Mouse (Mus musculus) intestine, postnatal 0 days (tissue): Measurements from ENCODE around the gene Glce. TPM values are rescaled to one million over a fixed set of nuclear protein-coding genes. Genes with fewer than 3 reads are reported as not detected.

Experiments
- ATAC-seq: fragments of 200-750 bp; cut with Nextera tagmentation; 2 replicates; pipeline ENCODE4 v1.8.0; 2017; ENCODE audit warnings: mild to moderate bottlenecking, moderate TSS enrichment, moderate library complexity
- H3K27ac ChIP-seq: fragments of 300-500 bp; sonication (generic); 2 replicates; pipeline ENCODE4 v1.5.1; 2014; ENCODE audit warnings: mild to moderate bottlenecking, low read depth, low read length, moderate library complexity
- H3K27me3 ChIP-seq: fragments of 300-500 bp; sonication (generic); replicated peaks from 2 replicates; pipeline ENCODE4 v1.6.1; 2014; ENCODE audit warnings: low read length, mixed read lengths; ENCODE audit not compliant: control insufficient read depth, insufficient read depth
- H3K36me3 ChIP-seq: fragments of 300-500 bp; sonication (generic); 2 replicates; pipeline ENCODE4 v1.6.1; 2014; ENCODE audit warnings: mild to moderate bottlenecking, moderate library complexity; ENCODE audit not compliant: control insufficient read depth, insufficient read depth
- H3K4me1 ChIP-seq: fragments of 300-500 bp; sonication (generic); replicated peaks from 2 replicates; pipeline ENCODE4 v1.6.1; 2014; ENCODE audit warnings: antibody characterized with exemption, low read length, mixed read lengths; ENCODE audit not compliant: control insufficient read depth, insufficient read depth
- H3K4me2 ChIP-seq: fragments of 300-500 bp; sonication (generic); replicated peaks from 2 replicates; pipeline ENCODE4 v1.6.1; 2014; ENCODE audit warnings: low read depth, mild to moderate bottlenecking, moderate library complexity
- H3K4me3 ChIP-seq: fragments of 300-500 bp; sonication (generic); 2 replicates; pipeline ENCODE4 v1.5.1; 2014; ENCODE audit warnings: low read depth, low read length
- H3K9ac ChIP-seq: fragments of 300-500 bp; sonication (generic); 2 replicates; pipeline ENCODE4 v1.6.1; 2014; ENCODE audit warnings: mild to moderate bottlenecking, low read depth, low read length
- H3K9me3 ChIP-seq: fragments of 300-500 bp; sonication (generic); 2 replicates; pipeline ENCODE4 v1.6.1; 2016; ENCODE audit warnings: mixed run types; ENCODE audit not compliant: control insufficient read depth
- CTCF ChIP-seq: sonication (generic); IDR thresholded peaks from 2 replicates; pipeline ENCODE4 v1.5.1; 2016; ENCODE audit warnings: low read depth, mild to moderate bottlenecking, control low read depth, antibody characterized with exemption, moderate library complexity
- WGBS: fragments of 180-500 bp; shearing (Covaris S2); extraction: QIAGEN DNeasy Blood & Tissue Kit; methylation state at CpG from one replicate; pipeline ENCODE4 v1.1.7; 2014; 5-methylcytosine and 5-hydroxymethylcytosine counted together
- polyA plus RNA-seq: library from polyadenylated mRNA; unstranded; fragments of >200 nt; fragmentation: Nextera tagmentation; extraction: Ambion mirVana; gene quantifications from 2 replicates; pipeline ENCODE4 v1.2.1, GENCODE M21; 2015

Gene Glce
- polyA plus RNA-seq, 1 experiment from 2014 or later = 8.1 TPM

- no peaks in the 10 kb centered on the region for H3K9me3 ChIP-seq
- H3K9ac ChIP-seq = no peak overlapping the region
- no peak overlapping the region for H3K4me3 ChIP-seq
- no peak for TF ChIP-seq CTCF
- H3K27me3 ChIP-seq = no peaks in the 10 kb centered on the region
- H3K4me2 ChIP-seq = no peak overlapping the region
- H3K27ac ChIP-seq = no peak overlapping the region
- no peaks in the 10 kb centered on the region for H3K4me1 ChIP-seq
- ATAC-seq = no peak
- no peaks in the 10 kb centered on the region for H3K36me3 ChIP-seq
- WGBS = 95% methylated on average over 2 of the region's 2 CpGs
Measured at GRCm38 (mm10) chr9:62152506-62152905, 30.1 kb upstream of the Glce start.

- Histone ChIP-seq H3K27me3 (no peaks in the 10 kb centered on the region), H3K27ac (no peak overlapping the region), H3K4me2 (no peak overlapping the region), H3K9me3 (no peaks in the 10 kb centered on the region), H3K9ac (no peak overlapping the region), H3K4me1 (no peaks in the 10 kb centered on the region), H3K36me3 (no peaks in the 10 kb centered on the region), H3K4me3 (no peak overlapping the region)
- no peak for ATAC-seq
- WGBS = 80% methylated on average over 2 of the region's 2 CpGs
- TF ChIP-seq CTCF = no peak
Measured at GRCm38 (mm10) chr9:62145198-62145597, 22.7 kb upstream of the Glce start.

- Histone ChIP-seq H3K4me2 (peak overlapping the region; percentile 1), H3K9me3 (no peaks in the 10 kb centered on the region), H3K4me3 (no peak overlapping the region), H3K27ac (no peak overlapping the region), H3K36me3 (no peaks in the 10 kb centered on the region), H3K9ac (no peak overlapping the region), H3K27me3 (no peaks in the 10 kb centered on the region), H3K4me1 (no peaks in the 10 kb centered on the region)
- WGBS = 29% methylated on average over 7 of the region's 7 CpGs
- ATAC-seq = peak; percentile 83
- no peak for TF ChIP-seq CTCF
Measured at GRCm38 (mm10) chr9:62143428-62143827, 21.0 kb upstream of the Glce start.

- H3K4me3 ChIP-seq = no peak overlapping the region
- no peaks in the 10 kb centered on the region for H3K27me3 ChIP-seq
- no peaks in the 10 kb centered on the region for H3K4me1 ChIP-seq
- no peaks in the 10 kb centered on the region for H3K9me3 ChIP-seq
- H3K4me2 ChIP-seq = no peak overlapping the region
- no peak overlapping the region for H3K9ac ChIP-seq
- ATAC-seq = no peak
- H3K36me3 ChIP-seq = no peaks in the 10 kb centered on the region
- 64% methylated on average over 7 of the region's 7 CpGs for WGBS
- TF ChIP-seq CTCF = no peak
- no peak overlapping the region for H3K27ac ChIP-seq
Measured at GRCm38 (mm10) chr9:62139027-62139426, 16.6 kb upstream of the Glce start.

GRCm38 (mm10) chr9:62137259-62137658 lies 14.8 kb upstream of the Glce start:
- 42% methylated on average over 8 of the region's 8 CpGs for WGBS
- no peak overlapping the region for H3K4me2 ChIP-seq
- no peaks in the 10 kb centered on the region for H3K36me3 ChIP-seq
- TF ChIP-seq CTCF = no peak
- H3K27ac ChIP-seq = no peak overlapping the region
- H3K27me3 ChIP-seq = no peaks in the 10 kb centered on the region
- H3K4me1 ChIP-seq = no peaks in the 10 kb centered on the region
- no peak overlapping the region for H3K4me3 ChIP-seq
- H3K9ac ChIP-seq = no peak overlapping the region
- no peaks in the 10 kb centered on the region for H3K9me3 ChIP-seq
- ATAC-seq = 0 out of 2 replicates have a peak, but pooled peaks have one; percentile 28

GRCm38 (mm10) chr9:62132005-62132782 lies 9.7 kb upstream of the Glce start:
- no peaks in the 10 kb centered on the region for H3K4me1 ChIP-seq
- H3K27me3 ChIP-seq = no peaks in the 10 kb centered on the region
- H3K9ac ChIP-seq = no peak overlapping the region
- H3K36me3 ChIP-seq = no peaks in the 10 kb centered on the region
- H3K9me3 ChIP-seq = no peaks in the 10 kb centered on the region
- no peak overlapping the region for H3K4me2 ChIP-seq
- ATAC-seq = no peak
- TF ChIP-seq CTCF = no peak
- 74% methylated on average over 4 of the region's 4 CpGs for WGBS
- no peak overlapping the region for H3K27ac ChIP-seq
- no peak overlapping the region for H3K4me3 ChIP-seq
